Mouse (Mus musculus) Patski (cell line): ENCODE results near the gene Gm45717. TPM values are rescaled to one million over a fixed set of nuclear protein-coding genes. Genes with fewer than 3 reads are reported as not detected.

Source experiments
- ATAC-seq: fragments of 100-300 bp; one replicate; pipeline ENCODE4 v1.8.0; 2021
- CTCF ChIA-PET: fragments of 350-600 bp; sonication (Branson Sonifier 250); formaldehyde crosslinking; loops from one replicate; lab custom pipeline; 2022; ENCODE audit warnings: inconsistent platforms; lab: Charles Lee
- POLR2A ChIA-PET: fragments of 350-600 bp; sonication (Branson Sonifier 250); formaldehyde crosslinking; loops from one replicate; lab custom pipeline; 2022; ENCODE audit warnings: antibody characterized with exemption, inconsistent platforms; lab: Charles Lee
- DNase-seq: peaks from one replicate; pipeline ENCODE4 v3.0.0-alpha.2; 2011; ENCODE audit warnings: low read depth, low spot score
- H3K27me3 ChIP-seq: fragments of 371-371 bp; one replicate; pipeline ENCODE4 v1.5.1; 2021
- CTCF ChIP-seq: fragments of 100-300 bp; IDR thresholded peaks from one replicate; pipeline ENCODE4 v1.5.1; 2021
- in situ Hi-C: fragments of 300-500 bp; cut with MboI; formaldehyde crosslinking; loops from 3 replicates; pipeline ENCODE4 v1.11.1; 2018; ENCODE audit warnings: low pct_unique_long_range_greater_than_20kb, mixed read lengths
- polyA plus RNA-seq: library from polyadenylated mRNA; unstranded; gene quantifications from one replicate; pipeline ENCODE4 v1.2.3, GENCODE M21; 2021

Gene Gm45717
- polyA plus RNA-seq, 1 experiment from 2014 or later: 0.50 TPM

DNA sequence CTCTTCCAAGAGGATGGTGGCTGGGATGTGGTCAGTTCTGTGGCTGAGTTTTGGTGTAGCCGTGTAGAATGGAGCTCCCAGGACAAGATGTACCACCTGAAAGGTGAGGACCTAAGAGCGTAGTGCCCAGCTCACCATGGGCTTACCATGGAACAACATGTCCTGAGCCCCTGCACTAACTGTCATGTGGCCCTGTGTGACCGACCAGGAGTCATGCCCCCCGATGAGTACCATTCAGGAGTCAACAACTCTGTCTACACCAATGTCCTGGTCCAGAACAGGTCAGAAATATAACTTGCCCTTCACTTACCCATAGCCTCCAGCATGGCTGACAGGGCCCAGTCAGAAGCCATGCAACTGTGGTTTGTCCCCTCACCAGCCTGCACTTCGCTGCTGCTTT lies 10.5 kb downstream of the Gm45717 start:
- TF ChIP-seq CTCF: no peak
- ATAC-seq (no peak), DNase-seq (no peak)
- H3K27me3 ChIP-seq: no peaks in the 10 kb centered on the region
- ChIA-PET CTCF (no interaction called here), POLR2A (no interaction called here)
- in situ Hi-C loops: no loop called here

GRCm38 (mm10) chr7:140944236-140944635 lies 11.5 kb downstream of the Gm45717 start:
- CTCF ChIA-PET: no interaction called here
- in situ Hi-C loops: no loop called here
- DNase-seq: no peak
- no peak for TF ChIP-seq CTCF
- POLR2A ChIA-PET: no interaction called here
- H3K27me3 ChIP-seq: no peaks in the 10 kb centered on the region
- no peak for ATAC-seq

DNA sequence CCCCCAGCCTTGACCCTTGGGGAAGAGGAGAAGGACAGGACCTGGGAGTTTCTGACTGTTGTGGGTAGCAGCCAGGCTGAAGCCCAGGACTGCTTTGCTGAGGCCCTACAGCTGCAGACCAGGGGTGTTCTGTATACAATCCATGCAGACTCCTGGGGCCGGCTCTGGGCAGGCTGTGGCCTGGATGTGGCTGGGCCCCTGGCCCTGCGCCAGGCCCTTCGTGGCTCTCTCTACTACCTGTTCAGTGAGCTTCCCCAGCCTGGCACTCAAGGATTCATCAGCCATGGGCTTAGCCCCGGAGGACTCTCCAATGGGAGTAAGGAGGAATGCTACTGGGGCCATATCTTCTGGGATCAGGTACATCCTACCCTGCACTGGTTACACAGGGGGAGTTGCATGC lies 12.4 kb downstream of the Gm45717 start:
- TF ChIP-seq CTCF: no peak

GRCm38 (mm10) chr7:140942811-140943210 lies 12.9 kb downstream of the Gm45717 start:
- CTCF ChIA-PET: interaction anchor here (0.9 to 2.9 kb wide), 5 partner anchors 9 to 99 kb away, joined by 3 to 16 read pairs (median 3); no protein-coding TSS in a partner anchor
- H3K27me3 ChIP-seq: no peaks in the 10 kb centered on the region
- in situ Hi-C loops: no loop called here
- TF ChIP-seq CTCF: no peak
- DNase-seq (no peak), ATAC-seq (no peak)
- POLR2A ChIA-PET: interaction anchor here (0.7 kb wide), 2 partner anchors 12 to 31 kb away, joined by 3 read pairs; no protein-coding TSS in a partner anchor

More for the DNA sequence above, 12.4 kb downstream of the Gm45717 start:
- POLR2A ChIA-PET: interaction anchor here (0.7 kb wide), 1 partner anchor 11 kb away, joined by 3 read pairs; no protein-coding TSS in a partner anchor
- no peaks in the 10 kb centered on the region for H3K27me3 ChIP-seq
- no peak for ATAC-seq
- in situ Hi-C loops: no loop called here
- DNase-seq: no peak
- CTCF ChIA-PET: interaction anchor here (2.9 kb wide), 1 partner anchor 15 kb away, joined by 16 read pairs; no protein-coding TSS in a partner anchor

DNA sequence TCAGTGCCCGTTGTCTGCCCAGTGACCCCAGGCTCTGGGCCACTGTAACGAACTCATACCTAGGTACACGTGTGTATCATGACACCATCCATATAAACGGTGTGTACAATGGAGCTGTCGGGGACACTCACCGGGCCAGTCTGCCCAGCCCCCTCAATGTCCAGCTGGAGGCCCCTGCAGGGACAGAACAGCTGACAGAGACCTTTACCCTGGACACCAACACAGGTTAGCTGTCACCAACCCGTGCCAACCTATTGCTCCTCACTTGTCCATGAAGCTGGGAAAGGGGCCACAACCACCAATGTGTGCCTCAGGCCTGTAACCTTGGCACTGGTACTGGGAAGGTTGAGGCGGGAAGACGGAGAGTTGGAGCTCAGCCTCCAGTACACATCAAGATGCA lies 13.4 kb downstream of the Gm45717 start:
- no peaks in the 10 kb centered on the region for H3K27me3 ChIP-seq
- ATAC-seq: no peak
- POLR2A ChIA-PET: interaction anchor here (0.7 kb wide), 1 partner anchor 31 kb away, joined by 3 read pairs; no protein-coding TSS in a partner anchor
- CTCF ChIA-PET: interaction anchor here (0.9 to 2.9 kb wide), 5 partner anchors 9 to 99 kb away, joined by 3 to 16 read pairs (median 3); no protein-coding TSS in a partner anchor
- DNase-seq: no peak
- in situ Hi-C loops: no loop called here
- TF ChIP-seq CTCF: no peak

DNA sequence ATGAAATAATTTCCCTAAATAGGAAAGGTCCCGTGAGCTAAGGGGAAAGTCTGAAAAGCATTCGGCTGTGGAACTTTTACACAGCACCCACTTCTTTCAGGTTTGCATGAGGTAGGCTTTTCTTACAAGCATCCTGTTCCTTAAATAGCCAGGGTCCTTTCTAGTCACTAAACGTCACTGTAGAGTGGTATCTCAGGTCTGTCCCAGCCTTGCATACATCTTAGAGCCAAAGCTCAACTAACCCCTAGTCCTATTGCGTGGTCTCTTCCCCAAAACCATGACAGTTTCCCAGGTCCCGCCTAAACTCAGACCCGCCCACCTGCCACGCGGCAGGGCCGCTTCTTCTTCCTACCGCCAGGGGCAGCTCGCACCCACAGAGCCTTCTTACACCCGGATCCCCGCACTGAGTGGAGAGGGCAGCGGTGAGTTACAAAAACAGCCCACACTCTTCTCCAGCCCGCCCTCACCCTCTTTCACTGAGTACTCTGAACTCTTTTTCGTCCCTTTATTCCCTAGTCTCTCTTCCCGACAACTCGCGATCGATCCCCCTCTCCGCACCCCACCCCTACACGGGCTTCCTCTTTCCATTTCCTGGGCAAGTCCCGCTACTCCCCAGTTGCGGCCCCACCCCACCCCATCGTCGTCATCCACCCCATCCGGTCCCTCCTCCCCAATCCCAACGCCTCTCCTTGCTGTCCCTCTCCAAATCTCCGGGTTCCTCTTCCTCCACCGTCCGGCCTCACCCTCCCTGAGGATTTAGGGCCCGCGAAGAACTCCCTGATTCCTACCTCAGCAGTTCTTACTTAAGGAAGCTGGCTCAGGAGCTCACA lies 14.3 kb downstream of the Gm45717 start, which contains the start of gene Pgghg:
Gene Pgghg, plus strand, starts transcription at position 170 of the 830 bp plus-strand sequence.
- peaks cover 1% of the 10 kb centered on the region for H3K27me3 ChIP-seq
- DNase-seq: peak; percentile 39
- in situ Hi-C loops: no loop called here
- POLR2A ChIA-PET: interaction anchor here (0.6 to 0.9 kb wide), 3 partner anchors 24 to 91 kb away, joined by 3 to 7 read pairs (median 3); no protein-coding TSS in a partner anchor
- ATAC-seq: peak; percentile 83
- no peak for TF ChIP-seq CTCF
- CTCF ChIA-PET: interaction anchor here (0.7 to 2.9 kb wide), 9 partner anchors 11 to 107 kb away, joined by 3 to 16 read pairs (median 3); no protein-coding TSS in a partner anchor

DNA sequence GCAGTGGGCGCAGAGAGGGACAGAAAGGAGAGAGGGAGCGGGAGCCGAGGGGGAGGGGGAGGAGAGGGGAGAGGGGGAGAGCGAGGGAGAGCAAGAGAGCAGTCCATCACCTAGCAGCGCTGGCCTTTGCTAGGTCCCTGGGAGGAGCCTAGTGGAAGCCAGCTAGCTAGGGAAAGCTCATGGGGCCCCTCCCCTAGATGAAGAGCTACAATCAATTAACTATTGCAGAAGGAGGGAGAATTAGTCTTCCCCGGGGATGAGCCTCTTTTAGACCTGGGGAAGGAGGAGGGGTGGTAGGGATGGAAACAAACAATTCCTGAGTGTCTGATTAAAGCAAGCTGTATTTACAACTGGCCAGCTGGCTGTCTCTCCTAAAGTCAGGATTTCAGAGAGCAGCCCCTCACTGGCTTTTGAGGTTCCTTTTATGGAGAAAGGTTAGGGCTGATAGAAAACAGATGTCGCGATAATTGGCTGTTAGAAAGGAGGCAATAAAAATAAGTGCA lies 16.0 kb downstream of the Gm45717 start:
- POLR2A ChIA-PET: interaction anchor here (0.6 kb wide), 2 partner anchors 10 to 807 kb away, joined by 3 read pairs; no protein-coding TSS in a partner anchor
- peaks cover 14% of the 10 kb centered on the region for H3K27me3 ChIP-seq
- DNase-seq (no peak), ATAC-seq (no peak)
- CTCF ChIA-PET: no interaction called here
- no peak for TF ChIP-seq CTCF
- in situ Hi-C loops: loop anchor here (10.0 kb wide), 1 partner anchor 1255 kb away; the partner anchor contains the start of gene Gm10153

DNA sequence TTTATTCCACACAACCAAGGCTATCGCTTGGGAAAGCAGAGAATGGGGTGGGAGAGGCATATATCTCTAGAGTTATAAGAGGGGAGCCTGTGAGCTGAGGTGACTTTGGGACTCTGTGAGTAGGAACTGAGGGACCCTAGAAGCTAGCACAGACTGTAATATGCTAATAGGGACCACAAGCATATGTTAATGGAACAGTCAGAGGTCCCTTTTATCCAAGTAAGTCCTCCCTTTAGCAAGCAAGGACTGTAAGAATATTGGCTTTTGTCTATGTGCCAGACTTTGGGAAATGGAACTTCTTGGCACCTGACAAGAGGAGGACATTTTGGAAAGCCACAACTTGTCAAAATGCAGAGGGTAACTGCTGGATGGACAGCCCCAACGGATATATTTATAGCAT lies 16.8 kb downstream of the Gm45717 start:
- ChIA-PET POLR2A (no interaction called here), CTCF (no interaction called here)
- ATAC-seq: no peak
- peaks cover 16% of the 10 kb centered on the region for H3K27me3 ChIP-seq
- in situ Hi-C loops: loop anchor here (10.0 kb wide), 1 partner anchor 1256 kb away; the partner anchor contains the start of gene Gm10153
- DNase-seq: no peak
- TF ChIP-seq CTCF: no peak

- no peak for ATAC-seq
- peaks cover 19% of the 10 kb centered on the region for H3K27me3 ChIP-seq
- no peak for TF ChIP-seq CTCF
- ChIA-PET POLR2A (no interaction called here), CTCF (interaction anchor here (1.6 to 3.0 kb wide), 3 partner anchors 16 to 35 kb away, joined by 4 to 10 read pairs (median 5); no protein-coding TSS in a partner anchor)
- DNase-seq: no peak
- in situ Hi-C loops: loop anchor here (10.0 kb wide), 1 partner anchor 1256 kb away; the partner anchor contains the start of gene Gm10153
Observed at GRCm38 (mm10) chr7:140938436-140938835, 17.3 kb downstream of the Gm45717 start.

DNA sequence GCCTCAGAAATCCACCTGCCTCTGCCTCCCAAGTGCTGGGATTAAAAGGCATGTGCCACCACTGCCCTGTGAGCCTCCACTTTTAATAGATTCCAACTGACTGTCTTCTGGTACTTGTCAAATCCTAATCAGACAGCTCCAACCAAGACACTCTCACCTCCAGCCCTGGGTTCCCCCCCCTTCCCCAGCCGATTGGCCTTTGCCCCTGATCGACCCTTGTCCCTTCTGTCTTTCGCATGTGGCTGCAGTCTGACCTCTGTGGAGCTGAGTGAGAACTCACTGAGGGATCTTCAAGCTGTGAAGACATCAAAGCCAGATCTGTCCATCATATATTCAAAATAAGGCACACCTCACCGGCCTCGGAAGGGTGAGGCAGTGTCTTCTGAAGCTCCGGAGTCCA lies 28.6 kb downstream of the Gm45717 start:
- ATAC-seq (no peak), DNase-seq (no peak)
- ChIA-PET CTCF (interaction anchor here (0.9 to 3.0 kb wide), 2 partner anchors 14 to 19 kb away, joined by 3 to 8 read pairs; partner anchors contain the start of gene Pgghg), POLR2A (no interaction called here)
- no peak for TF ChIP-seq CTCF
- in situ Hi-C loops: no loop called here
- H3K27me3 ChIP-seq: peaks cover 14% of the 10 kb centered on the region
